Mouse (Mus musculus) liver, adult 2 months (tissue): ENCODE results near the gene Phkg1. TPM values are rescaled to one million over a fixed set of nuclear protein-coding genes. Genes with fewer than 3 reads are reported as not detected.
A peak's percentile ranks its signal among the peaks of the same experiment; 100 is the strongest.

Experiments used
- DNase-seq: peaks from one replicate; pipeline ENCODE4 v3.0.0-alpha.2; 2011; ENCODE audit warnings: low read depth, low spot score; ENCODE audit errors: extremely low read depth
- H3K27ac ChIP-seq: fragments of 200-500 bp; replicated peaks from 2 replicates; pipeline ENCODE4 v1.5.1; 2012; ENCODE audit warnings: low read depth, mild to moderate bottlenecking, control low read depth, inconsistent platforms, low read length; ENCODE audit not compliant: insufficient read depth
- H3K27me3 ChIP-seq: fragments of 200-500 bp; 2 replicates; pipeline ENCODE4 v1.6.1; 2012; ENCODE audit warnings: mild to moderate bottlenecking, moderate library complexity, low read length, inconsistent platforms; ENCODE audit not compliant: control insufficient read depth, insufficient read depth
- H3K36me3 ChIP-seq: fragments of 200-500 bp; 2 replicates; pipeline ENCODE4 v1.6.1; 2012; ENCODE audit warnings: low read length, inconsistent platforms; ENCODE audit not compliant: control insufficient read depth, insufficient read depth
- H3K4me1 ChIP-seq: fragments of 200-500 bp; 2 replicates; pipeline ENCODE4 v1.6.1; 2011; ENCODE audit warnings: low read length; ENCODE audit not compliant: control insufficient read depth, insufficient read depth
- H3K4me3 ChIP-seq: fragments of 200-500 bp; 2 replicates; pipeline ENCODE4 v1.5.1; 2011; ENCODE audit warnings: low read depth, mild to moderate bottlenecking, control low read depth, low read length, moderate library complexity; ENCODE audit not compliant: insufficient read depth
- H3K79me2 ChIP-seq: fragments of 200-500 bp; 2 replicates; pipeline ENCODE4 v1.6.1; 2012; ENCODE audit warnings: inconsistent platforms, mild to moderate bottlenecking, low read length, moderate library complexity; ENCODE audit not compliant: control insufficient read depth, insufficient read depth
- H3K9ac ChIP-seq: fragments of 200-500 bp; 2 replicates; pipeline ENCODE4 v1.6.1; 2012; ENCODE audit warnings: low read depth, mild to moderate bottlenecking, control low read depth, inconsistent platforms, low read length
- CTCF ChIP-seq: fragments of 200-500 bp; IDR thresholded peaks from 2 replicates; pipeline ENCODE4 v1.5.1; 2011; ENCODE audit warnings: low read depth, low read length, control low read depth
- POLR2A ChIP-seq: fragments of 200-500 bp; IDR thresholded peaks from 2 replicates; pipeline ENCODE4 v1.6.1; 2011; ENCODE audit warnings: low read length, control low read depth; ENCODE audit not compliant: insufficient read depth; ENCODE audit errors: extremely low read depth
- WGBS: fragments of 180-500 bp; shearing (Covaris S2); methylation state at CpG from one replicate; pipeline ENCODE4 v1.1.7; 2018; 5-methylcytosine and 5-hydroxymethylcytosine counted together
- polyA plus RNA-seq: library from polyadenylated mRNA; depleted of rRNA; stranded (reverse); fragments of >200 nt; gene quantifications from 2 replicates; pipeline ENCODE4 v1.2.3, GENCODE M21; 2012
- total RNA-seq: library from RNA; depleted of rRNA; stranded (reverse); fragments of >200 nt; gene quantifications from 2 replicates; pipeline ENCODE4 v1.2.3, GENCODE M21; 2014

Phkg1 gene
- total and polyA plus RNA-seq, 2 experiments = 0.15 to 0.28 TPM

DNA sequence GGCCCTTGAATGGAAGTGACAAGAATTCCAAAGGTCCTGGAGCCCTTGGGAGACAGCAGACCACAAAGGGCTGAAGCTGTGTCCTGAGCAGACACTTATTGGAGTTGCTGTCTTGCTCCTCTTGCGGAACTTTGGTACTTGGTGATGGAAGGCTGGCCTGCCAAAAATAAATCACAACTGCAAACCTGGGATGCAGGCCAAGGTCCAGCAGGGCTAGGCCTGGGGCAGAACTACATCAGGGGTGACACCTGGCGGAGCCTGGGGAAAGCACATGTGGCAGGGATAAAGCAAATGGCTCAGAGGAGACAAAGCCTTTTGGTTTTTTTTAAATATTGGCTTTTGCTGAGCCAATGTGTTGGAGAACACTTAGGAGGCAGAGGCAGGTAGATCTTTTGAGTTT, 19.4 kb downstream of the Phkg1 start:
- H3K27ac ChIP-seq = no peak overlapping the region
- WGBS = 13% methylated on average over 2 of the region's 2 CpGs
- H3K36me3 ChIP-seq = peaks cover 26% of the 10 kb centered on the region
- H3K9ac ChIP-seq = no peak overlapping the region
- 0 out of 2 replicates have a peak, but pooled peaks cover 2% of the 10 kb centered on the region for H3K4me1 ChIP-seq
- TF ChIP-seq POLR2A = no peak
- TF ChIP-seq CTCF = peak; percentile 94
- no peak overlapping the region for H3K4me3 ChIP-seq
- no peaks in the 10 kb centered on the region; the same call in 1 of the 2 replicates for H3K79me2 ChIP-seq
- no peaks in the 10 kb centered on the region for H3K27me3 ChIP-seq
- DNase-seq = peak; percentile 90

GRCm38 (mm10) chr5:129877731-129878455, 20.5 kb downstream of the Phkg1 start:
- Histone ChIP-seq H3K4me1 (0 out of 2 replicates have a peak, but pooled peaks cover 2% of the 10 kb centered on the region), H3K27me3 (no peaks in the 10 kb centered on the region), H3K4me3 (no peak overlapping the region), H3K9ac (no peak overlapping the region), H3K27ac (no peak overlapping the region), H3K36me3 (peaks cover 19% of the 10 kb centered on the region), H3K79me2 (no peaks in the 10 kb centered on the region)
- TF ChIP-seq CTCF (no peak), POLR2A (no peak)
- DNase-seq = no peak
- WGBS = 84% methylated on average over 9 of the region's 9 CpGs

DNA sequence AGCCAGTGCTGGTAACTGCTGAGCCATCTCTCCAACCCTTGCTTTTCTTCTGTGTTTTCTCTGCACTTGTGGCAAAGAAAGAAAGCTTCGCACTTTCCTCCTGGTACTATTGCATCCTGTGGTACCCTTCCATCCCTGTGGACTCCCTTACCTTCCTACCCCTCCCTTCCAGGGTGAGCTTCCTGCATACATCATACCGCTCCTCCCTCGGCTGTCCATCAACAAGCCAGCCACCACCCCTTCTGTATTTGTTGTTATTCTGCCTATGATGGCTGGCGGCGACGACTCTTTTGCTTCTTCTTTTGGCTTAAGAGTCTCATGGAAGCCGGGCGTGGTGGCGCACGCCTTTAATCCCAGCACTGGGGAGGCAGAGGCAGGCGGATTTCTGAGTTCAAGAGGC, 23.3 kb downstream of the Phkg1 start:
- H3K36me3 ChIP-seq = no peaks in the 10 kb centered on the region
- H3K27me3 ChIP-seq = no peaks in the 10 kb centered on the region
- no peak overlapping the region for H3K9ac ChIP-seq
- WGBS = 79% methylated on average over 11 of the region's 11 CpGs
- no peak for TF ChIP-seq POLR2A
- TF ChIP-seq CTCF = no peak
- no peak for DNase-seq
- no peak overlapping the region for H3K27ac ChIP-seq
- H3K4me3 ChIP-seq = no peak overlapping the region
- 0 out of 2 replicates have a peak, but pooled peaks cover 2% of the 10 kb centered on the region for H3K4me1 ChIP-seq
- H3K79me2 ChIP-seq = no peaks in the 10 kb centered on the region

DNA sequence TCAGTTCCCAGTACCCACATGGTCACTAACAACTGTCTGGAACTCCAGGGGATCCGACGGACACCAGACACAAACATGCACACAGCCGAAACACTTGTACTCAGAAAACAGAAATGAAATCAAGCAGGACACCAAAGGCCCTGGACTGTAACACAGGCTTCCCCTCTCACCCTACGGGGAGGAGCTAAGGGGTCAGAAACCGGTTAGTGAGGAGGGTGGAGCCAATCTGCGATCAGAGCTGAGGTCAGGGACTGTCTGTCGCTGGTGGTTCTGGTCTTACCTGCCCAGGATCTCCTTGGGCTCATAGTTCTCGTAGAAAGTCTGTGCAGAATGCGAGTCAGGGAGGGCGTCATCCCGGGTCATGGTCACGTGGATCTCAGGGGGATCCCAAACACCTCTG, 24.4 kb downstream of the Phkg1 start:
- TF ChIP-seq CTCF = no peak
- no peak for TF ChIP-seq POLR2A
- Histone ChIP-seq H3K36me3 (no peaks in the 10 kb centered on the region), H3K27ac (no peak overlapping the region), H3K4me3 (no peak overlapping the region), H3K9ac (no peak overlapping the region), H3K79me2 (no peaks in the 10 kb centered on the region), H3K4me1 (0 out of 2 replicates have a peak, but pooled peaks cover 2% of the 10 kb centered on the region), H3K27me3 (no peaks in the 10 kb centered on the region)
- no peak for DNase-seq
- 80% methylated on average over 12 of the region's 12 CpGs for WGBS

- 82% methylated on average over 2 of the region's 2 CpGs for WGBS
- H3K9ac ChIP-seq = no peak overlapping the region
Measured at GRCm38 (mm10) chr5:129871238-129871637, 27.1 kb downstream of the Phkg1 start.

DNA sequence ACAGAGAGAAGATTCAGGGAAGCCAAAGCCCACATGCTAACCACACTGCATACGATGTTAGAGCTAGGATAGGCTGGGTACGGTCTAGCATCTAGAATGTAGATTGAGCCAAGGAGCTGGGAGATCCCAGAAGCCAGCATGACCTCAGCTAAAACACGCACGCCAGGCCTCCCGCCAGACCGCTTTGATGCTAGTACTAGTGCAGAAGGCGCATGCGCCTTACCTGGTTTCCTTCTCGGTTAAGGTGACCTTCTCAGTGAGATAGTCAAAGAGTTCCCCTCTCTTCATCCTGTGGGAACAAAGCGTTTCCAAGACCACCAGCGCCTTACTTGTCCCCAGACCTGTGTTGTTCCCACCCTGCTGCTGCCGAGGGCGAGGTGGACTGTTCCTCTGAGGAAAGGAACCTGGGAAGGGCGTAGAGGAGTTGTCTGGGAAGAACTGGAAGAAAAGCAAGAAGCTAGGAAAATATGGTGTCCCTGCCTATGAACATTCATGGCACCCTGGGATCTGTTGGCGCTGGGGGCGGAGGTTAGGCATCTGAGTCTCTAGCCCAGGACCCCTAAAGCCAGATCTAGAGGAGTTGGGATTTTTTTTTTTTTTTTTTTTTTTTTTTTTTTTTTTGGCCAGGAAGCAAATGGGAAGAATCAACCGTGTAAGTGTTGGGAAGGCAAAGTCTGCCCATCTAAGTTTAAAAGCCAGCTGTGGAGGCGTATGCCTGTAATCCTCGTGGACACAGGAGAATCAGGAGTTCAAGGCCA, 28.9 kb downstream of the Phkg1 start:
- no peak for DNase-seq
- no peak for TF ChIP-seq POLR2A
- no peak for TF ChIP-seq CTCF
- Histone ChIP-seq H3K79me2 (no peaks in the 10 kb centered on the region), H3K27ac (no peak overlapping the region), H3K4me1 (no peaks in the 10 kb centered on the region), H3K36me3 (no peaks in the 10 kb centered on the region), H3K4me3 (no peak overlapping the region), H3K27me3 (no peaks in the 10 kb centered on the region), H3K9ac (no peak overlapping the region)
- WGBS = 87% methylated on average over 19 of the region's 19 CpGs

More at GRCm38 (mm10) chr5:129871238-129871637, 27.1 kb downstream of the Phkg1 start:
- Histone ChIP-seq H3K36me3 (no peaks in the 10 kb centered on the region), H3K27me3 (no peaks in the 10 kb centered on the region), H3K79me2 (no peaks in the 10 kb centered on the region), H3K4me3 (no peak overlapping the region), H3K4me1 (no peaks in the 10 kb centered on the region), H3K27ac (no peak overlapping the region)
- TF ChIP-seq CTCF = no peak
- TF ChIP-seq POLR2A = no peak
- DNase-seq = no peak
